Mouse (Mus musculus): ENCODE measurements around the gene Slc1a1. TPM values are rescaled to one million over a fixed set of nuclear protein-coding genes. Genes with fewer than 3 reads are reported as not detected.

The Slc1a1 gene
- total and polyA plus RNA-seq, 3 experiments, result 1.3 to 2.9 (median 2.2) TPM

DNA sequence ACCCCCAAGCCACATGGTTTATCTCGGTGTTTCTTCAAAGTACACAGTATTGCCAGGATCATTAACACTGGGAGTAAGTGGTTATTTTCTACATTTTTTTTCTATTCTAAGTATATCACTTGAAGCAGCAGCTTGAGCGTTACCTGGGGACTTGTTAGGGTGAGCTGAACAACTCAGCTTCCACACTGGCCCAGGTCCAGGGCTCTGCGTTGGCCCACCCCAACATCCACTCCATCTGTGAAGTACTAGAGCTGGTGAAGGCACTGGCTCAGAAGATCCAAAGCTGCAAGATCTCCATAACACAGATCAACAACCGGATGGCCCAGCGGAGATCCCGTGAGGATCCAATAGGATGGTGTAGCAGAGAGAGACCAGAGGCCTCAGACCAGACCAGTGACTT lies 37.2 kb upstream of the Slc1a1 start:
- H3K9ac ChIP-seq (ENCODE audit: low read depth, low read length), result no peak overlapping the region
- no peak overlapping the region for H3K27ac ChIP-seq
- no peak for TF ChIP-seq CTCF (IDR thresholded peaks at IDR 0.05)
- no peak for TF ChIP-seq EP300 (IDR thresholded peaks at IDR 0.05; ENCODE audit: insufficient read depth, low read depth, low read length)
- no peak for TF ChIP-seq POLR2A (IDR thresholded peaks at IDR 0.05; ENCODE audit: insufficient read depth, low read depth, low read length)
- no peaks in the 10 kb centered on the region for H3K36me3 ChIP-seq (ENCODE audit: control insufficient read depth, insufficient read depth, low read length)
- WGBS, result 86% methylated on average over 6 of the region's 6 CpGs
- no peak for DNase-seq
- H3K4me3 ChIP-seq, result no peak overlapping the region
- intact Hi-C loops (cut with DNase I), result no loop called here
- no peaks in the 10 kb centered on the region for H3K27me3 ChIP-seq (ENCODE audit: control insufficient read depth, insufficient read depth, low read length)
- no peaks in the 10 kb centered on the region for H3K4me1 ChIP-seq (ENCODE audit: control insufficient read depth, insufficient read depth, low read length)
- no peaks in the 10 kb centered on the region for H3K79me2 ChIP-seq (replicated peaks; ENCODE audit: control insufficient read depth, insufficient read depth, low read length)

DNA sequence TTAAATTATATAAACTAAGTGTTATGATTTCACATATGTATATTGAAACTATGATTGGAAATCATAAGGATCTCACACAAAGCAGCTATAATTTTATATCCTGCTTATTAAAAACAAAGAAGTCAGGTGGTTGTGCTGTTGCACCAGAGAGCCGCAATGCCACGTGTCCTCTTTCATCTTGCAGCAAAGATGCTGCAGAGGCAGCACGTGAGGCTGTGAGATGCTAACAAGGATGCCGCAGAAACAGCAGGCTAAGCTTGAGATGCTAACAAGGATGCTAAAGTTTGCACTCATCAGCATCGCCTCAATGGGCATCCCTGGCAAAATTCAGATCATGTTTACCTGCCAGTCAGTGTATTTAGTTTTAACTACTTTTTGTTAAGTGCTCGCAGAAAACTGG lies 34.4 kb upstream of the Slc1a1 start:
- no peak overlapping the region for H3K4me3 ChIP-seq
- WGBS, result 58% methylated on average over 6 of the region's 6 CpGs
- no peaks in the 10 kb centered on the region for H3K27me3 ChIP-seq (ENCODE audit: control insufficient read depth, insufficient read depth, low read length)
- no peak for DNase-seq
- H3K79me2 ChIP-seq (replicated peaks; ENCODE audit: control insufficient read depth, insufficient read depth, low read length), result no peaks in the 10 kb centered on the region
- H3K9ac ChIP-seq (ENCODE audit: low read depth, low read length), result no peak overlapping the region
- no peak for TF ChIP-seq EP300 (IDR thresholded peaks at IDR 0.05; ENCODE audit: insufficient read depth, low read depth, low read length)
- TF ChIP-seq CTCF (IDR thresholded peaks at IDR 0.05), result no peak
- TF ChIP-seq POLR2A (IDR thresholded peaks at IDR 0.05; ENCODE audit: insufficient read depth, low read depth, low read length), result no peak
- H3K36me3 ChIP-seq (ENCODE audit: control insufficient read depth, insufficient read depth, low read length), result no peaks in the 10 kb centered on the region
- no peak overlapping the region for H3K27ac ChIP-seq
- H3K4me1 ChIP-seq (ENCODE audit: control insufficient read depth, insufficient read depth, low read length), result no peaks in the 10 kb centered on the region
- intact Hi-C loops (cut with DNase I), result no loop called here

DNA sequence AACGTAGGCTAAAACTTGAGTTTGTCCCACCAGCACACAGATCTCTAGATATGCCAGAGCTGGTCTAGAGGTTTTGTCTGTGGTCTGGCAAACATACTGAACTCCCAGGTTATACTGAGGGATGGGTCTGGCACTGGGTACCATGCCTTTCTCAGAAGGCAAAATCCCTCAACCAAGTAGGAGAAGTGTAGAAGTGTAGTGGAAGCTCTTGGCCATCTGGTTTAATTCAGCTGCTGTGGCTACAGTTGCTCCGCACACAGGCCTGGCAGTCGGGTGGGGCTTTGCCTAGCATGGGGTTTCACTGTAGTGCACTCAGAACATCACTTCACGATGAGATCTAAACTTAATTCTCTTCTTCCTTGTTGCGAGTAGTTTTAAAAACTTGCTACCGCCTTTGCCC lies 28.6 kb upstream of the Slc1a1 start:
- Histone ChIP-seq H3K79me2 (replicated peaks; ENCODE audit: control insufficient read depth, insufficient read depth, low read length) (no peaks in the 10 kb centered on the region), H3K27ac (no peak overlapping the region), H3K4me1 (ENCODE audit: control insufficient read depth, insufficient read depth, low read length) (no peaks in the 10 kb centered on the region), H3K4me3 (no peak overlapping the region), H3K9ac (ENCODE audit: low read depth, low read length) (no peak overlapping the region), H3K27me3 (ENCODE audit: control insufficient read depth, insufficient read depth, low read length) (no peaks in the 10 kb centered on the region), H3K36me3 (ENCODE audit: control insufficient read depth, insufficient read depth, low read length) (no peaks in the 10 kb centered on the region)
- DNase-seq, result no peak
- intact Hi-C loops (cut with DNase I), result no loop called here
- 88% methylated on average over 6 of the region's 6 CpGs for WGBS
- TF ChIP-seq EP300 (IDR thresholded peaks at IDR 0.05; ENCODE audit: insufficient read depth, low read depth, low read length), result no peak
- TF ChIP-seq CTCF (IDR thresholded peaks at IDR 0.05), result no peak
- no peak for TF ChIP-seq POLR2A (IDR thresholded peaks at IDR 0.05; ENCODE audit: insufficient read depth, low read depth, low read length)

DNA sequence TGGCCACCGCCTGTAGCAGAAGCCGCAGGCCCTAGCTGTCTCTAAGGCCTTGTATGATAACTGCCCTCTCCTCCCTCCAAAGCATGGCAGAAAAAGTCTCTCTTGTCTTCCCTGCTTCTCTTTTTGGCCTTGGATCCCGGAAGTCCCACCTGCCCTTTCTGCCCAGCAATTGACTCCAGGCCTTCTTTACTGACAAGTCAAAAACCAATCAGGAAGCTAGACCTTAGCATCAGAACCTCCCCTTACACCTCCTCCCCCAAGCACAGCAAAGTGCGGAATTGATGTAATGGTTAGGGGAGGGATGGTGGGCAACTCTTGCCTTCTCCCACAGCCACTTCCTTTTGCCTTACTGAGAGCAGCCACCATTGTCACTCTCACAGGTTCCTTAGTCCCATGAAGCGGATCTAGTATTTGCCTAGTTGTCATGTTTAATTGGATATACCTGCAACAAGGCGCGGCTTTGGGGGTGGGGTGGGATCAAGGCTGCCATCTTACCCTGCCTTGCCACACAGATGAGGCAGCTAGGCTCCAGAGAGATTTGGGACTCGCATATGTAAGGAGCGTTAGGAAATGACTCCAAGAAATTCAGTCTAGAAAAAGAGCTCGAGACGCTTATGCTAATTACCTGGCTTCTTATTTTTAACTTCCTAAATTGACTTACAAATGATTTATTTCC lies 27.9 kb upstream of the Slc1a1 start:
- 89% methylated on average over 11 of the region's 11 CpGs for WGBS
- DNase-seq, result no peak
- Histone ChIP-seq H3K36me3 (ENCODE audit: control insufficient read depth, insufficient read depth, low read length) (no peaks in the 10 kb centered on the region), H3K27ac (no peak overlapping the region), H3K27me3 (ENCODE audit: control insufficient read depth, insufficient read depth, low read length) (no peaks in the 10 kb centered on the region), H3K79me2 (replicated peaks; ENCODE audit: control insufficient read depth, insufficient read depth, low read length) (no peaks in the 10 kb centered on the region), H3K9ac (ENCODE audit: low read depth, low read length) (no peak overlapping the region), H3K4me1 (ENCODE audit: control insufficient read depth, insufficient read depth, low read length) (no peaks in the 10 kb centered on the region), H3K4me3 (no peak overlapping the region)
- intact Hi-C loops (cut with DNase I), result no loop called here
- TF ChIP-seq CTCF (IDR thresholded peaks at IDR 0.05) (no peak), POLR2A (IDR thresholded peaks at IDR 0.05; ENCODE audit: insufficient read depth, low read depth, low read length) (no peak), EP300 (IDR thresholded peaks at IDR 0.05; ENCODE audit: insufficient read depth, low read depth, low read length) (no peak)

DNA sequence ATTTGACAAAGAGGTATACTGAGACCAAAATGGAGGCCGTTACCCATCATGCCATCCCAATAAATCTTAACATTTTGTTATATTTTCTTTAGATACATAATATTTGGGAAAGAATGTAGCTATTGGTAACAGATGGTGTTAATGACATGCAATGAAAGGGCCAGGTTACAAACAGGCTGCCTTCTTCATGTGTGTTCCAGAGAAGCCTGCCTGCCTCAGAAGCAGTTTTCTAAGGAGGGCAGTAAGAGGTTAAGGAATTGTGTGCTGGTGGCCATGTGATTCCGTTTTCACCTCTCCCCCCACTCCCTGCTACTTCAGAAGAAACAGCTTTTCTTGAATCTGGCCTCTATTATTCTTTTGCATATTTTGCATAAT lies 27.4 kb upstream of the Slc1a1 start:
- DNase-seq, result no peak
- WGBS, result 71% methylated on average over 2 of the region's 2 CpGs
- H3K27ac ChIP-seq, result no peak overlapping the region
- no peak for TF ChIP-seq CTCF (IDR thresholded peaks at IDR 0.05)
- TF ChIP-seq POLR2A (IDR thresholded peaks at IDR 0.05; ENCODE audit: insufficient read depth, low read depth, low read length), result no peak
- no peak for TF ChIP-seq EP300 (IDR thresholded peaks at IDR 0.05; ENCODE audit: insufficient read depth, low read depth, low read length)
- H3K27me3 ChIP-seq (ENCODE audit: control insufficient read depth, insufficient read depth, low read length), result no peaks in the 10 kb centered on the region
- H3K4me1 ChIP-seq (ENCODE audit: control insufficient read depth, insufficient read depth, low read length), result no peaks in the 10 kb centered on the region
- H3K36me3 ChIP-seq (ENCODE audit: control insufficient read depth, insufficient read depth, low read length), result no peaks in the 10 kb centered on the region
- intact Hi-C loops (cut with DNase I), result no loop called here
- H3K9ac ChIP-seq (ENCODE audit: low read depth, low read length), result no peak overlapping the region
- H3K79me2 ChIP-seq (replicated peaks; ENCODE audit: control insufficient read depth, insufficient read depth, low read length), result no peaks in the 10 kb centered on the region
- no peak overlapping the region for H3K4me3 ChIP-seq

DNA sequence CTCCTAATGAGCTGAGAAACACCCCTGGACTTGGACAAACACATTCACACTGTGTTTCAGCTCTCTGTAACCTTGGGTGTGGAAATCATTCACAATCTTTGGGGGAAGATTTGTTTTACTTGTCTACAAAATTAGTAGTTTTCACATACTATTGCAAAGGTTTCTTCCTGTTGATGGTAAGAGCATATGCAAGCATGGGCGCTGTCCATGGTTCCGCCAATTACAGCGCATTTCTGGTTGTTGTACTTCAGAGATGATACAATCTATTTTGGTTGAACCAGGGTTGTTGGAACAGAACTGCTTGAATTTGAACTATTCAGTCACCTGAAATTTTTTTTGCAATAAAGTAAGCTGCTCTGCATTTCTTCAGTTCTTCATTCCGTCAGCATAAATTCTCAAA lies 16.6 kb upstream of the Slc1a1 start:
- DNase-seq, result no peak
- Histone ChIP-seq H3K9ac (ENCODE audit: low read depth, low read length) (no peak overlapping the region), H3K79me2 (replicated peaks; ENCODE audit: control insufficient read depth, insufficient read depth, low read length) (no peaks in the 10 kb centered on the region), H3K4me1 (ENCODE audit: control insufficient read depth, insufficient read depth, low read length) (no peaks in the 10 kb centered on the region), H3K4me3 (no peak overlapping the region), H3K36me3 (ENCODE audit: control insufficient read depth, insufficient read depth, low read length) (no peaks in the 10 kb centered on the region), H3K27ac (no peak overlapping the region), H3K27me3 (ENCODE audit: control insufficient read depth, insufficient read depth, low read length) (no peaks in the 10 kb centered on the region)
- TF ChIP-seq EP300 (IDR thresholded peaks at IDR 0.05; ENCODE audit: insufficient read depth, low read depth, low read length), result no peak
- no peak for TF ChIP-seq POLR2A (IDR thresholded peaks at IDR 0.05; ENCODE audit: insufficient read depth, low read depth, low read length)
- TF ChIP-seq CTCF (IDR thresholded peaks at IDR 0.05), result no peak
- 73% methylated on average over 4 of the region's 4 CpGs for WGBS
- intact Hi-C loops (cut with DNase I), result no loop called here
